Mouse (Mus musculus): ENCODE data around the gene Kcmf1.
A peak's percentile ranks its signal among the peaks of the same experiment; 100 is the strongest.
"Not testable (repeated sequence)": the region's sequence is repeated elsewhere in the genome, so short reads cannot be mapped to it uniquely, and the experiment has no call there.

The Kcmf1 gene

DNA sequence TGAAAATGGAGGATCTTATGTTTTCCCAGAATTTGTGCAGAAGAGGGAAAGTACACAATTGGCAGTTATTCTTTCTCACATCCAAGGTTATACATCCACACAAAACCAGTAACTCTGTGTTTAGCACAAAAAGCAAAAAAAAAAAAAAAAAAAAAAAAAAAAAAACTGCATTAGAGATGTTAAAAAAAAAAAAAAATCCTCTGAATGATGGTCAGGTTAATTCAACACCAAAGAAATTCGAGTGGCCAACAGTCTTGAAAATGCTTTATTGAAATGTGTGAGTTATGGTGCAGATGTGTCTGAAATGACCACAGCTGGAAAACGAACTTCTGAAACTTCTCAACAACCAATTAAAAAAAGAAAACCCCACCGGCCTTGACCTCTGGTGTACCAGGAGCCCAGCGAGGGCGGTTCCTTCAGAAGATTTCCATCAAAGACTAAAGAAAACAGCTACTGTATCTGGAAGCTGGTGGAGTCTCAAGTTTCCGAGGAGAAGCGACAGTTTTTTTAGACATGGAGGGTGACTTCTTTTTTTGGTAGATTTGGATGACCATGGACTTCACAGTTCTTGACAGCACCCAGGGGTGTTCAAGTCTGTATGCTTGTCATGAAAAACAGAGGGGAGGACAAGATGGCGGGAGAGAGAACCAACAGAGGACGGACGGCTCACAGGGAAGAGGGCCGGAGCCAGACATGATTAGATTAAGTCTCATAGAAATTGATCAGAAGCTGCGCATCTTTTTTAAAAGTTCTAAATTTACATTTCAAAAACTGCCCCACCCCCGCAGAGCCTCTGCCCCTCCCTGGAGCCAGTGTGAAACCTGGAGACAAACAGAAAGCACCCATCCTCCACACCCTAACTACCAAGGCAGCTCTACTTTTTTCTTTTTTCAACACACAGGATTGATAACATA lies 58.7 kb downstream of the Kcmf1 start:
- no peak for DNase-seq (ENCODE audit: low spot score)

DNA sequence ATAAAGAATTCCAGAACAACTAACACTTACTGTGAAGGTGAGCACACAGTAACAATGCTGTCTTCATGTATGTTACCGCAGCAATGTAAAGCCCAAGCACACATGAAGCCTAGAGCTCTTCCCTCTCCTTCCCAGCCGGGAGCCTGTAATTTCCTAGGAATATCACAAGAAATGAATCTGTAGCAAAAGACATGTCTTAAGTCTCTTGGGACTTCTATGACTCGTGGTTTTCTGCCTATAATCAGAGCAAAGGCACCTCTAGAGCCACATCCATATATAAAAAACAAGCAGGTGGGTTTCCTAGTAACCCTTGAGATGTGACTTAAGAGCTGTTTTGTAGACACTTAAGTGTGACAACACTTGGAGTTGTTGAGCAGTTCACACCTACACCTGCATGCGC lies 62.0 kb downstream of the Kcmf1 start:
- peak; percentile 62 for DNase-seq (ENCODE audit: low spot score)

DNA sequence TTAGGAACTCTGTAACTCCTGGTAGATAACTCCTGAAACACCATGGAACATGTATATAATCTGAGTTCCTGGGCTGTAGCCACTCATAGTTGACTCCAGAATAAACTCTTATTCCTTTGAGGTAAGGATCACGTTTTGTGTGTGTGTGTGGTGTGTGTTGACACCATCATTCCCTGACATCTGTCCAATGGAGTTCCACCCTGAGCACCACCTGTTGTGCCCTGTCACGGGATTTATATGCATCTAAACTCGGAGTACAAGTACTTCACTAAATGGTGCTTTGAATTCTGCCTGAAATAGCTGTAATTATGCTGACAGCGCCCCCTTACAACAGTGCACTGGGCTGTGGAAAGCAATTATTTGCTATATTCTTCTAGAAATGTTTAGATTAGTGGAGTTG lies 65.3 kb downstream of the Kcmf1 start:
- no peak for DNase-seq (ENCODE audit: low spot score)

DNA sequence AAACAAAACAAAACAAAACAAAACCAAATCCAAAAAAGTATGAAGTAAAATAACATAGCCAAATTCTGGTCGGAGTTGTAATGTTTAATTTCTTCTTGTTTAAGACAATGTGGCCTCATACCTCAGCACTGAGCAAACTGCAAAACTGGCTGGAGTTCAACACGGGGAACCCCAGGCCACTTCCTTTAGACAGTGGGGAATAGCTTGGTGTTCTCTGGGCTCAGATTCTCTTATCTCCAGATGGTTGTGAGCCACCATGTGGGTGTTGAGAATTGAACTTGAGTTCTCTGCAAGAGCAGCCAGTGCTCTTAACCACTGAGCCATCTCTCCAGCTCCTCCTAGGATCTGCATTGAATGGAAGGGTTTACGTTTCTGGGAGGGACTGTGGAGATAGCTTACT lies 67.9 kb downstream of the Kcmf1 start:
- DNase-seq (ENCODE audit: low spot score), result no peak

DNA sequence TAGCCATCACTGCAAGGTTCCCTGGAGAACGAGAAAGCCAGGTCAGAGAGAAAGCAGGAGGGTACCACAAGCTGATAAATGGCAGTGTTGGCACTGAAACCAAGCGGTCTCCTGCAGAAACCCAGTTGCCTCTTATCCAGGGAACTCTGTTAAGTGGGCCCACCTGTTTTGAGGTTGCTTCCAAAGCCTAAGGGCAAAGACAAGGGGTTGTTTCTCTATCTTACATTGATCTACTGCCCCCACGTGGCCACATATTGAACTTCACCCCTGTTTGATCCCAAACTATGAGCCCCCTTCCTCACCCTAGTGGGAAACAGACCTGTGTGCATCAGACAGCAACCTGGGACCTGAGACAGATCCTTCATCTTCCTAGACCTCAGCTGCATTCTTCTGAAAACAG lies 68.5 kb downstream of the Kcmf1 start:
- peak; percentile 78 for DNase-seq (ENCODE audit: low spot score)

DNA sequence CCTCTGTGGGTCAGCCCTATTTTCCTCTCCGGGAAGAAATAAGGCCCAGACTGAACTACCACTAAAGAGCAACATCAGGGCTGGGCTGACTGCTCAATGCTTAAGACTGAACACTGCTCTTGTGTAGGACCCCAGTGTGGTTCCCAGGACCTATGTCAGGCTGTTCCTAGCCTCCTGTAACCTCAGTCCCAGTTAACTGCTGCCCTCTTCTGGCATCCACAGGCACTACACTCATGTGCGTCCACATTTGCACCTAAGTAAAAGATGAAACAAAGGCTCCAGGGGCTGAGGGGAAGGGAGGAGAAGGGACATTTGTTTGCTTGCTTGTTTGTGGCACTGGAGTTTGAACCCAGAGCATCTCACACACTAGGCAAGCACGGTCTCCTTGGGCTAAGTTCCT lies 70.9 kb downstream of the Kcmf1 start:
- DNase-seq (ENCODE audit: low spot score), result no peak

DNA sequence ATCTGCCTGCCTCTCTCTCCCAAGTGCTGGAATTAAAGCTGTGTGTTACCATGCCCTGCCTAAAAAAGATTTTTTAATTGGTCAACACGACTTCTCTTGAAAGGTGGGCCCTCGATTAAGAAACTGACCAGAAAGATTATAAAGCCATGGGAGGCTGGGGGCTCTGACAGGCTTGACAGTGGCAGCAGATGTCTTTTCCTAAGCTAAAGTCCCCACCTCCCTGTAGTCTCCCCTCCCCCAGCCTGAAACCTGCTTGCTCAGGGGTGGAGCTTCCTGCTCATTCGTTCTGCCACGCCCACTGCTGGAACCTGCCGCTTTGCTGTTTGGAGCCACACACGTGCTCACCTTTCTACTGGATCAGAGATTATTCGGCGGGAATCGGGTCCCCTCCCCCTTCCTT lies 71.7 kb downstream of the Kcmf1 start:
- not testable (repeated sequence) for DNase-seq (ENCODE audit: low spot score)

DNA sequence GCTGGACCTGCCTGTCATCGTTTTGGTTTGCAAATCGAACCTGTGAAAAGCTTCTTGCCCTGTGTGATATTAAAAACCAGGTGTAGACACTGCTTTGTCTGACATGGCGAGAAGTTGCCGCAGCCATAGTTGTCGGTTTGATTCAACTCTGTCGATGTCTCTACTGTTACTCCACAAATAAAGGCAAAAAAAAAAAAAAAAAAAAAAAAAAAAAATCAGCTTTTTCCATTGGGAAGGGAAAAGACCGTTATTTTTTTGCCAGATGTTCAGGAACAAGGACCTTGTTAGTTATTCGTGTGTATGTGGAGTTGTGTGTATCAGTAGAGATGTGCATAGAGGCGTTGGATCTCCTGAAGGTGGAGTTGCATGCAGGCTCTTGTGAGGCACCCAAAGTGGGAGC lies 74.0 kb downstream of the Kcmf1 start:
- no peak for DNase-seq (ENCODE audit: low spot score)

DNA sequence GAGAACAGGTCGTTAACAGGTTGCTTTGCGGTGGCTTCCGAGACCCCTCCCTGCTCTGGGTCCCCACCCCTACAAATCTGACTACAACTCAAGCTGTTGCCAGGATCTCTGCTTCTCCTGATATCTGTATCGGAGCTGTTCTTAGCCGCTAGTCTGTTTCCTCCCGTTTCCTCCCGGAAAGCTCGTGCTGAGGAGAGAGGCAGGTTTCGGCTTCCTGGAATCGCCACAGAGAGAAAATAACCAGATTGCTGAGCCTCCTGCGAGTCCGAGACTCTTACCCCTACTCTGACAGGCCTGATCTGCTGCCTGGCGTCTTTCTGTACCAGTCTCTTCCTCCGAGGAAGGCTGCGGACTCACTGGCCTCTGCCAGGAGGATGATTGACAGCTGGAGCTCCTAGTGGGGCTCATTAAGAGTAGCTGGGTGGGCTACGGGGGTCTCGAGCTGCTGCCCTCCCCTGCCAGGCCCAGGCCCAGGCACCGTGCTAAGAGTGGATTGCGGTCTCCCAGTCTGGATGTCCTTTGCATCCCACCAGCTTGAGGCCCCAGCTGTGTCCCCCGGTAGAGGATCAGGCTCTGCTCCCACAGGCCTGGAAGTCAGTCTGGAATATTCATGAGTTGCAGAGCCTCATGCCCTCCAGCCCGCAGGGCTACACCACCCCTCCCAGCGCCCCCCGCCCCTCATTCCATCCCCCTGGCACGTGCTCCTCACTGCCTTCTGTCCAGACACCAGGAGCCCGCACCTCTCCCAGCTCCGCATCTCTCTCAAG lies 74.6 kb downstream of the Kcmf1 start:
- DNase-seq (ENCODE audit: low spot score), result no peak

DNA sequence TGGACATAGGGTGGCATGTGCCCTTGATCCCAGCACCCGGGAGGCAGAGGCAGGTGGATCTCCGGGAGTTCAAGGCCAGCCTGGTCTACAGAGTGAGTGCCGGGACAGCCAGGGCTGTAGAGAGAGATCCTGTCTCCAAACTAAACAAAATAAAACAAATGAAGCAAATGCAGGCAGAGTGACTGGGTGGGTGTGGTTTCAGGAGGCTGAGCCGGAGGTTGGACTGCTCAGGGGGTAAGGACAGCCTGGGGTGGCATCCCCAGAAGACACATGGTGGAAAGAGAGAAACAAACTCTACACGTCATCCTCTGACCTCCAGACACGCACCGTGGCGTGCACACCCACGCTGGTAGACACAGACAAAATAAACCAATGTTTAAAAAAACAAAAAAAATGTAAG lies 86.3 kb downstream of the Kcmf1 start:
- no peak for DNase-seq (ENCODE audit: low spot score)

DNA sequence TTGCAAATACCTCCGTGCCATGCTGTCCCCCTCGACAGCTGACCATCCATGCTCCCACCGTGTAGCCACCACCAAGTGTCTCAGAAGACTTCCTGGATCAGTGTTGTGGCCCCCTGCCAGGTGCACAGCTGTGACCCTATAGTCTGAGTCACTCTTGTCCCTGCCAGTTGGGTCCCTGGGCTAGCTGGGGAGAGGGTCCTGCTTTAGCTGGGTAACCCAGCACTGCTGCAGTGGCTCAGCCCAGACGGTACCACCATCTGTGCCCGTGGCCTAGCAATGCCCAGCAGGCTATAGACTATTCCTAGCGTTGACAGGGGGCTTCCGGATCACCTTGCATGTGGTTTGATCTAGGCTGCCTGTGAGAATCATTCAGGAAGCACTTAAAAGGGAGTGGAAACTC lies 89.5 kb downstream of the Kcmf1 start:
- DNase-seq (ENCODE audit: low spot score), result no peak

DNA sequence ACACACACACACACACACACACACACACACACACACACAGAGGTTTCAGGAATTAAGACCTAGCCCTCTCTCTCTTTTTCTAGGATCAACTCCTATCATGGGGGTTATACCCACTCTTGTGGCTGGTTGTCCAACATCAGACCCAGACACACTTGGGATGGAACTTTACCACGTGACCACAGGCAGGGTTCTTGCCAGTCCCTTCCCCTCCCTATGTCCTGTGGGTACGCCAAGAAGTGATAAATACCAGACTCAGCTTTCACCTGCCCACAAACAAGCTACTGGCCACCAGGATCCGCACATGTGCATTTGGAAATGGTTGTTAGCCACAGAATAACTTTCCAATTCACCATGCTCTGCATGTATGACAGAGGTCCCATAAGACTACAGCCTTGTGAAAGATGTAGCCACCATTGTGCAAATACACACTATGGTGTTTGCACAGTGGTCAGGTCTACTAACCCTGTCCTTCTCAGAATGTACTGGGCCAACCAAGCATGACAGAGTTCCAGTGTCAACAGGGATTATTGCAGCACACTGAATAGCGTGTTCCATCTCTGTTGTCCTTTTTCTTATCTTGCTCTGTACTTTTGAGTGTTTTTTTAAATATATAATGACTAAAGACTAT lies 90.1 kb downstream of the Kcmf1 start:
- no peak for DNase-seq (ENCODE audit: low spot score)

DNA sequence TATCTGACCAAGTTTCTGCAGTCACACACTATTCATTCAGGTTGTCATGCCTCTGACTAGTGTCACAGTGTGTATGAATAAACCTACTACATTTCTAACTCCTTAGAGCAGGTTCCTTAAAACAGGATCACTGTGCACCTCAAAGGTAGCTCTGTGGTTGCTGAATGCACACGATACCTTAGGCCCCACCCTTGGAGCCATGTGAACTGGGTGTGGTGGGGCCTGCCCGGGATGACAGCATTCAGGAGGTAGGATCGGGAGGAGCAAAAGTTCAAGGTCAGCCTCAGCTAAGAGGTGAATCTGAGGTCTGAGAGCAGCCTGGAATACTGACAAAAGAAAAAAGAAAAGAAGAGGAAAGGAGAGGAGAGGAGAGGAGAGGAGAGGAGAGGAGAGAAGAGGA lies 91.4 kb downstream of the Kcmf1 start:
- DNase-seq (ENCODE audit: low spot score), result no peak

DNA sequence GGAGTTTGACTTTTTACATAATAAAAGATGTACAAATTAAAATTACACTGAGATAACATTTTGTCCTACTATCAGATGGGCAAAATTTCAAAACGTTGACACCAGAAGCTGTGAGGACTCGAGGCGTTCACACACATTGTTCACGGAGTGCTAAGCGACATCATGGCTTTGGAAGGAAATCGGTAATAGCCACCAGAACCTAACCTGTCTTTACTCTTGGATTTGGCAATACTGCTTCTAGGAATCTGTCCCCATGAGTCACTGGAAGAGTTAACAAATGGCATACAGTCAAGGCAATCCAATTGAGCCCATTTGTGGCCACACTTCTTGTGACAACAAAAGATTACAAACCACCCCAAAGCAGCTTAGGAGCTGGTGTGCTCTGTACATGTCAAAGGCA lies 96.1 kb downstream of the Kcmf1 start:
- no peak for DNase-seq (ENCODE audit: low spot score)

DNA sequence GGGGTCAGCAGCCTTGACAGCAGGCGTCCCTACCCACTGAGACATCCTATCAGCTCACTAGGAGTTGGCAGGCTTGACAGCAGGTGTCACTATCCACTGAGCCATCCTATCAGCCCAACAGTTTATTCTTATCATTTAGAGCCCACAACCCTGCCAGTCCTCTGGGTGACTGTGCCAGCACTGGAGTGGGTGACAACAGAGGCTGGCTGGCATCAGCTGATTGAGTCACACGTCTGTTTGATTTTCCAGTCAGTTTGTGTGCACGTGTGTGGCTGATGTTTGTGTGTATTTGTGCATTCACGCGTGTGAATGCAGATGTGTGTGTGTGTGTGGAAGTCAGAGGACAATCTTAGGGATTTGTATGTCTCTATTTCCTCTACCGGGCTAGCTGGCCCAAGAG lies 97.7 kb downstream of the Kcmf1 start:
- no peak for DNase-seq (ENCODE audit: low spot score)

DNA sequence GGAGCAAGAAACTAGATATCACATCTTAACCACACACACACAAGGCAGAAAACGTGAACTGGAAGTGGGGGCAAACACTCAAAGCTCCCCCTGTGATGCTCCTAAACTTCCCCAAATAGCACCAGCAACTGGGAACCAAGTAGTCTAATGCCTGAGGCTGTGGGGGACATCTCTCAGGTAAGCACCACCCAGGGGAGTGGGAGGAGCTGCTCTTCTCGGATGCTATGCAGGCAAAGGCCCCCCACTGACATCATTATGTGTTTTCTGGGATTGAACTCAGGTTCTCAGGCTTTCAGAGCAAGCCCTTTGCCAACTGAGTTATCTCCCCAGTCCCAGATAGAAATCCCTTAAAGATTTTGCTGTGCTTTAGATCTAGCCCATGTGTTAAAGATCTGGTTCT lies 99.1 kb downstream of the Kcmf1 start:
- no peak for DNase-seq (ENCODE audit: low spot score)

DNA sequence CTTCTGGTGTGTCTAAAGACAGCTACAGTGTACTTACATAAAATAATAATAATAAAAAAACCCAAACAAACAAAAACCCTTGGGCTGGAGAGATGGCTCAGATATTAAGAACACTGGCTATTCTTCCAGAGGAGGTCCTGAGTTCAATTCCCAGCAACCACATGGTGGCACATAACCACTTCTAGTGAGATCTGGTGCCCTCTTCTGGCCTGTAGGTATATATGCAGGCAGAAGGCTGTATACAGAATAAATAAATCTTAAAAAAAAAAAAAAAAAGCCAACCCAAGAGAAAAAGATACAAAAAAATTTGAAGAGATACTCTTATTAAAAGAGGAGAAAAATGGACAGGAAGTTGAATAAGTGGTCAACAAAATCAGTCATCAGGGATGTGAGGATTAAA lies 102.0 kb downstream of the Kcmf1 start:
- DNase-seq (ENCODE audit: low spot score), result no peak

DNA sequence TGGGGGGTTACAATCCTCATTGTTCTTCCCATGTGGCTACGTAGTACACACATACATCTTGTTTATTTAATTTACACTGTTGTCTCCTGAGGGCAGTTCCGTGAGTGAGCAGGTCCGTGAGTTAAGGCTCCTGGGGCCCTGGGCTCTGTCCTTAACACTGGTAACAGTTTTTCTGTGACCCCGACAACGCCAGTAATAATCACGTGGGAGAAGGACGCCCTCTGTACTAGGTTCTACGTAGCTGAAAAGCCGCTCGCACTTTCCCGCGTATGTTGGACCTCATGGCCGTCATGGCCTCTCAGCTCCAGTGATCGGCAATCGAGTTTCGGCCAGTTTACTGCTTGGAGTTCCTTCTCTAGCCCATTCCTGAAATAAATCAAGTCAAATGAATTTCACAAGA lies 104.3 kb downstream of the Kcmf1 start:
- no peak for DNase-seq (ENCODE audit: low spot score)

DNA sequence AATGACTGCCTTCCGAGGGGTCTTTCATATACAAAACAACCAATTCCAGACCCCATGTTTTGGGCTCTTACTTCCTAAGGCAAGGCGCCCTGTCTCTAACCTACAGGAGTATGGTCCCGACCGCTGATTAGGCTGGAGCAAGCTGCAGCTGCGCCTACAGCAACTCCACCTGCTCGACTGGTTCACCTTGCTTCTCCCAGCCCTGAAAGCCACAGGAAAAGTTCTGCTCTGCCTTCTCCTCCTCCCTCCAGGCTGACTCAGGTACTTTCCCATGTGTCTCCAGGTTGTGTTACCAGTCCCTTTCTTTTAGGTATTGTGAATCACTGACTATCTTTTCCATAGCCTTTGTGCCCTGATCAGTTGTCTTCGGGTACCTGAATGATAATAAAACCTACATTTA lies 104.9 kb downstream of the Kcmf1 start:
- DNase-seq (ENCODE audit: low spot score), result no peak

DNA sequence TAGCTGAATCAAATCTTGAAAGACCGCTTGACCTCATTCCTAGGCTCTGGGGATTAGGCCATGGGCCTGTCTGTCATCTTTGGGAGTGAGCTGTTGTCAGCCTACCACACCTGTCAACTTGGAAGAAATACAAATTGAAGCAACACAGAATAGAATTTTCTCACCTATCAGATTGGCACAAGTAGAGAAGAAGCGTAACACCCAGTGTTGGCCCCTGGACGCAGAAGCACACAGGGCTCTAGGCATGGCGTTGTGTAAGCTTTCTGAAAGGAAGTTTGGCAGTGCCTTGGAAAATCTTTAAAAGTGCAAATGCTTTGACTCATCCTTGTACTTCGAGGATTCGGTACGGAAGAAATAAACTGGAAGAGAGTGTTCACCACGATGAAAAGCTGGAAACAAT lies 107.1 kb downstream of the Kcmf1 start:
- DNase-seq (ENCODE audit: low spot score), result no peak

Measured in adipocyte (in vitro differentiated cells).